Mouse (Mus musculus) brain, embryonic 14.5 days (tissue): ENCODE results near the gene Abcg3.

Experiments
- CTCF ChIP-seq: fragments of 200-500 bp; IDR thresholded peaks from 2 replicates; pipeline ENCODE4 v1.5.1; 2012; ENCODE audit warnings: inconsistent platforms, mild to moderate bottlenecking, moderate library complexity, borderline replicate concordance; ENCODE audit not compliant: insufficient read depth, insufficient read length; ENCODE audit errors: extremely low read depth
- POLR2A ChIP-seq: fragments of 200-500 bp; IDR thresholded peaks from 2 replicates; pipeline ENCODE4 v1.6.1; 2012; ENCODE audit warnings: mild to moderate bottlenecking, inconsistent platforms, borderline replicate concordance; ENCODE audit not compliant: poor library complexity, insufficient read depth, insufficient read length, severe bottlenecking; ENCODE audit errors: extremely low read depth

DNA sequence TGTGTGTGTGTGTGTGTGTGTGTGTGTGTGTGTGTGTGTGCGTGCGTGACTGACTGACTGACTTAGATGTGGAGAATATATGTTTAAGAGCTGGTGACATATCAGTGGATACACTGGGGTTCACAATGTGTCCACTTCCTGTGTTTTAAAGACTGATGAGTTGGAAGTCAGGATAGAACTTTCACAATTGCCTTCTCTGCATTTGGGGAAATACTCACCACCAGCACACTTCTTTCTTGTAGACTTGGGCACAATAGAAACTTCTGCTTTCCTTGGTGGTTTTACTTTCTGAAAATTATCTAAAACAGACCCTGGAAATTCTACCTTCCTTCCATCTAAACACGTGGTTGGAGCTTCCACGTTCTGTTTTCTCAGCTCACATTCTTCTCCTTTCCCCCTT lies 29.1 kb upstream of the Abcg3 start:
- TF ChIP-seq POLR2A, result no peak
- TF ChIP-seq CTCF, result no peak
